Mouse (Mus musculus) embryonic facial prominence, embryonic 13.5 days (tissue): ENCODE results near the gene Map7. TPM values are rescaled to one million over a fixed set of nuclear protein-coding genes. Genes with fewer than 3 reads are reported as not detected.

Experiments
- ATAC-seq: fragments of 200-750 bp; cut with Nextera tagmentation; 2 replicates; pipeline ENCODE4 v1.8.0; 2017; ENCODE audit warnings: low read depth; ENCODE audit not compliant: insufficient number of reproducible peaks, insufficient read depth, low FRiP score, low TSS enrichment
- H3K27ac ChIP-seq: fragments of 300-500 bp; sonication (generic); 2 replicates; pipeline ENCODE4 v1.5.1; 2015; ENCODE audit warnings: moderate library complexity, mild to moderate bottlenecking, inconsistent platforms
- H3K27me3 ChIP-seq: fragments of 300-500 bp; sonication (generic); 2 replicates; pipeline ENCODE4 v1.6.1; 2015; ENCODE audit warnings: mild to moderate bottlenecking, inconsistent platforms
- H3K36me3 ChIP-seq: fragments of 300-500 bp; sonication (generic); 2 replicates; pipeline ENCODE4 v1.6.1; 2015; ENCODE audit warnings: mild to moderate bottlenecking, inconsistent platforms
- H3K4me1 ChIP-seq: fragments of 300-500 bp; sonication (generic); 2 replicates; pipeline ENCODE4 v1.6.1; 2015; ENCODE audit warnings: inconsistent platforms
- H3K4me2 ChIP-seq: fragments of 300-500 bp; sonication (generic); 2 replicates; pipeline ENCODE4 v1.6.1; 2015; ENCODE audit warnings: moderate library complexity, mild to moderate bottlenecking, inconsistent platforms
- H3K4me3 ChIP-seq: fragments of 300-500 bp; sonication (generic); 2 replicates; pipeline ENCODE4 v1.5.1; 2015; ENCODE audit warnings: mild to moderate bottlenecking, inconsistent platforms
- H3K9ac ChIP-seq: fragments of 300-500 bp; sonication (generic); 2 replicates; pipeline ENCODE4 v1.6.1; 2015; ENCODE audit warnings: mild to moderate bottlenecking, inconsistent platforms
- H3K9me3 ChIP-seq: fragments of 300-500 bp; sonication (generic); 2 replicates; pipeline ENCODE4 v1.6.1; 2016; ENCODE audit warnings: inconsistent platforms
- WGBS: fragments of 180-500 bp; shearing (Covaris S2); methylation state at CpG from one replicate; pipeline ENCODE4 v1.1.7; 2015; ENCODE audit warnings: mixed read lengths; 5-methylcytosine and 5-hydroxymethylcytosine counted together
- polyA plus RNA-seq: library from polyadenylated mRNA; unstranded; fragments of >200 nt; fragmentation: Nextera tagmentation; extraction: Ambion mirVana; gene quantifications from 2 replicates; pipeline ENCODE4 v1.2.1, GENCODE M21; 2015

Map7 gene
- polyA plus RNA-seq, 1 experiment from 2014 or later: 12.6 TPM

DNA sequence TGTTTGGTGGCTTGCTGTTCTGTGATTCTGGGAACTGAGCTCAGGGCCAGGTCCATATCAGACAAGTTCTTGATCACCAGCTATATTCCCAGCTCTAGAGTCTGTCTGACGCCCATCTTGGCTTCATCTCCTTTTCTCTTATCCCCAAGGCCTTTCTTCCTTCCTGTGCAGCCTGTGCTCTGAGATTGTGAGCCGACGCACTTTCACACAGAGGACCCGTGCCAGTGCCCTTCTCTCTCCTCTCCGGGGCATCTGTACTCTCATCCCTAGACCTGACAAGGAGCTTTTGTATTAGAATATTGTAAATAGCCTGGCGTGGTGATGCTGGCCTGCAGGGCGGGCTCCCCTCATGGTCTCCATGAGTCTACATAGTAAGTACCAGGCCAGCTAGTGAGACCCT is 7.1 kb downstream of the Map7 start:
- Histone ChIP-seq H3K4me3 (no peak overlapping the region), H3K27ac (no peak overlapping the region), H3K4me2 (no peak overlapping the region), H3K36me3 (no peaks in the 10 kb centered on the region), H3K9ac (no peak overlapping the region), H3K4me1 (no peaks in the 10 kb centered on the region), H3K9me3 (no peaks in the 10 kb centered on the region), H3K27me3 (peaks cover 5% of the 10 kb centered on the region)
- WGBS: 70% methylated on average over 7 of the region's 7 CpGs
- no peak for ATAC-seq

DNA sequence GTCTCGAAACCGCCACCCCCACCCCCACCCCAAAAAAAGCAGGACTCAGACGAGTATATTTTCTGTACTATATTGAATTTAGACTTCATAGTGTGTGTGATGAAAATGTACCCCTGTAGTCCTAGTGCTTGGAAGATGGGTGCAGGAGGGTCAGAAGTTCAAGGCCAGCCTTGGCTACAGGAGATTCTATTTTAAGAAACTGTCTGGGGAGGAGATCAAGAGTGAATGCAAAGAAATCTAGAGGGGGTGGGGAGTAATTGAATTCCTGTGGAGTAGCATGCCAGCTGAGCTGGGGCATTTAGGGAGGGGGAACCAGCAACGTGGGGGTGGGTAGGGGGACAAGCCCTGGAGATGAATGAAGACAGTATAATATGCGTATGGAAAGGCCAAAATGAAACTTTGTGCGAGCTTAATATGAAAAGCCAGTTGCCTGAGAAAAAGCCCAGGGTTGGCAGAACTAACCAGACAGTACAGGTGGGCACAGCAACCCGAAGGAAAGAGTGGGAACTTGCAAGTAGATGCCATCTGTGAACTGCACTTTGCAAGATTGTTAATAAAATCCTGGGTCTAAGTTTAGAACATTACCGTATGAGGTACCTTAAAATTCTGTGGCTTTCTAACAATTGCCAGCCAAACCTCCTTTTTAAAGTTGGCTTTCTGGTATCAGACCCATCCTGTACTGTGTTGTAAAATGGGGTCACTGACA is 8.9 kb downstream of the Map7 start:
- H3K9me3 ChIP-seq: no peaks in the 10 kb centered on the region
- no peak overlapping the region for H3K4me3 ChIP-seq
- no peaks in the 10 kb centered on the region for H3K27me3 ChIP-seq
- no peak overlapping the region for H3K9ac ChIP-seq
- ATAC-seq: no peak
- H3K27ac ChIP-seq: no peak overlapping the region
- 74% methylated on average over 8 of the region's 8 CpGs for WGBS
- no peaks in the 10 kb centered on the region for H3K36me3 ChIP-seq
- H3K4me1 ChIP-seq: no peaks in the 10 kb centered on the region
- H3K4me2 ChIP-seq: no peak overlapping the region

DNA sequence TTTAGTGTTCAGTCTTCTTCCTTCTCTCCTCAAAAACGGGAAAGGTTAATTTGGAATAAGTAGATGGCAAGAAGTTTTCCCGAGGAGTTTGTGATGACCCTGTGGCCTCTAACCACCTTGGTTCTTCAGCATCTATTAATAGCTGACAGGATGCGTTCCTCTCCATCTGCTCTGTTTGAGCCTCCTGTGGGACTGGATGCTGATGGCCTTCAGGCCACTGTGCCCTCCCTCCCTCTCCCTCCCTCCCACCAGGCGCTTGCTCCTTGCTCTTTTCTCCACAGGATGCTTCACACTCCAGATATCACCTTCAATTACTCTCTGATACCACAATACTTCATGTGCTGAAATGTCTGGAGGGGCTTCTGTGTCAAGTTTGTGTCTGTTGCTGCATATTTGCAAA is 10.5 kb downstream of the Map7 start:
- no peak overlapping the region for H3K4me3 ChIP-seq
- no peaks in the 10 kb centered on the region for H3K36me3 ChIP-seq
- no peak overlapping the region for H3K9ac ChIP-seq
- no peaks in the 10 kb centered on the region for H3K4me1 ChIP-seq
- no peaks in the 10 kb centered on the region for H3K9me3 ChIP-seq
- H3K27ac ChIP-seq: no peak overlapping the region
- 56% methylated on average over 4 of the region's 4 CpGs for WGBS
- no peak overlapping the region for H3K4me2 ChIP-seq
- ATAC-seq: no peak
- no peaks in the 10 kb centered on the region for H3K27me3 ChIP-seq

DNA sequence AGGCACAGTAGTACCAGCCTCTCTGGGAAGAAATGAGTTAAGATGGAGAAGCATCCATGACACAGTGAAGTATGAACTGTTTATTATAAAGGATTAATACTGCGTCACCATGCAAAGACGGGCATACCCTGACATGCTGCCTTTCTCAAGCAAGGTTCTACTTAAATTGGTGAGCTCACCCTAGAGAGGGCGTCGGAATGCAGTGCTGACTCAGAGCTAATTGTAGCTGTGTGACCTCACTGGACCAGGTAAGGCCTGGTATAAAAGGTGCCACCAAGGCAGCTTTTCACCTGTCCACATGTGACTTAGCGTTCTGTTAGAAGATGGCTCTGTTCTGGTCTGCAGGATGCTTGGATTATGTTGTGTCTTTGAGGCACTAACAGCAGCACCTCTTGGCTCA is 11.0 kb downstream of the Map7 start:
- Histone ChIP-seq H3K4me2 (no peak overlapping the region), H3K27ac (no peak overlapping the region), H3K9me3 (no peaks in the 10 kb centered on the region), H3K4me3 (no peak overlapping the region), H3K9ac (no peak overlapping the region), H3K4me1 (no peaks in the 10 kb centered on the region), H3K36me3 (no peaks in the 10 kb centered on the region), H3K27me3 (no peaks in the 10 kb centered on the region)
- no peak for ATAC-seq
- WGBS: 85% methylated on average over 5 of the region's 5 CpGs

DNA sequence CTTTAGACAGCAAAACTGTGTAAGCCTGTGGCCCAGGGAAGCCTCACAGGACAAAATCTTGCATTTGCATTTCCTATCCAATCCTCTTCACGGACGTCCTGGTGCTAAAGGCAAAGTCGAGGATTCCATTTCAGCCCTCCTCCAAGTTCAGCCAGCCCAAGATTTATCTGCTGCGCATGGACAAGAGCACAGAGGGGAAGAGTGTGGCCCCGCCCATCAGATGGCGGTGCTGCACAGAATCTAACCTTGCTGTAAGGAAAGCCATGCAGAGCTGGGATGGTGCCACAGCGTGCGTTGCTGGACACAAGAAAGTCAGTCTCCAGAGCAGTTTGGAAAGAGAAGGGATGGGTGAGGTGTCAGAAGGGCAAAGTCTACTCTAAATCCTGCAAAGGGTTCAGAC is 12.6 kb downstream of the Map7 start:
- Histone ChIP-seq H3K4me2 (no peak overlapping the region), H3K4me3 (no peak overlapping the region), H3K4me1 (no peaks in the 10 kb centered on the region), H3K9me3 (no peaks in the 10 kb centered on the region), H3K36me3 (no peaks in the 10 kb centered on the region), H3K27ac (no peak overlapping the region), H3K9ac (no peak overlapping the region), H3K27me3 (no peaks in the 10 kb centered on the region)
- 53% methylated on average over 8 of the region's 8 CpGs for WGBS
- no peak for ATAC-seq

DNA sequence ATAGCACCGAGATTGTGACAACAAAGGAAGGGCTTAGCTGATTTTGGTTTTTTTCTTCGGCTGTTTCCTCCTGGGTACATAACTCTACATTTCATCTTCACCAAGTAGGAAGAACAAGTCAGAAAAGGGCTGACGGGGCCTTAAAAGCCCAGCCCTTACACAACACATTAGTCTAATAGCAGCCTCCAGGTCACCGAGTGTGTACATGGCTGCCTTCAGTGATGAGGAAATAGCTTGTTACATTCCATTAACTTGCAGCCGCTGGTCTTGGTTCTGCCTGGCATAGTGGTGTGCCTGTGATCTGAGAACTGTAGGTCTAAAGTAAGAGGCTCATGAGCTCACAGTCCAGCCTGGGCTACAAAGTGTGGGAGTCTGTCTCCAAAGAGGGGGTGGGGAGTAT is 16.5 kb downstream of the Map7 start:
- Histone ChIP-seq H3K9ac (no peak overlapping the region), H3K27me3 (no peaks in the 10 kb centered on the region), H3K36me3 (no peaks in the 10 kb centered on the region), H3K4me2 (no peak overlapping the region), H3K27ac (no peak overlapping the region), H3K4me1 (no peaks in the 10 kb centered on the region), H3K4me3 (no peak overlapping the region), H3K9me3 (no peaks in the 10 kb centered on the region)
- no peak for ATAC-seq
- WGBS: 76% methylated on average over 5 of the region's 5 CpGs

DNA sequence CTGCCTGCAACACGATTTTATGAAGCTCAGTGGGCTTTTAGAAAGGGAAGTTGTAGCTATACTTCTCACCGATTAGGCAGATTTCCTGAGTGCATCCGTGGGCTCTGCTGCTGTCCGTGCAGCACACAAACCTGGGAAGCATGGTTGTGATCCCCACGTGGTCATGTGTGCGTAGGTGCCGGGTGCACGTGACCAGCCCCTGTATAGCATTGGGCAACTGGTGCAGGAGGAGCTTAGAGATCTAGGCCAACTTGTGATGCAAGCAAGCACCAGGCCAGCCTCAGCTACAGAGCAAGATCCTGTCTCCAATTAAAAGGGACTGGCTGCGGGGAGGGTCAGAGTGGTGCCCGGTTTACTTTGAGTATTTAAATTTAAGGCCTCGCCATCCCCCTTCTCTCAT is 18.5 kb downstream of the Map7 start:
- Histone ChIP-seq H3K4me3 (no peak overlapping the region), H3K9ac (no peak overlapping the region), H3K4me1 (peaks cover 14% of the 10 kb centered on the region), H3K4me2 (no peak overlapping the region), H3K27ac (no peak overlapping the region), H3K9me3 (no peaks in the 10 kb centered on the region), H3K27me3 (no peaks in the 10 kb centered on the region), H3K36me3 (no peaks in the 10 kb centered on the region)
- no peak for ATAC-seq
- WGBS: 69% methylated on average over 11 of the region's 11 CpGs

DNA sequence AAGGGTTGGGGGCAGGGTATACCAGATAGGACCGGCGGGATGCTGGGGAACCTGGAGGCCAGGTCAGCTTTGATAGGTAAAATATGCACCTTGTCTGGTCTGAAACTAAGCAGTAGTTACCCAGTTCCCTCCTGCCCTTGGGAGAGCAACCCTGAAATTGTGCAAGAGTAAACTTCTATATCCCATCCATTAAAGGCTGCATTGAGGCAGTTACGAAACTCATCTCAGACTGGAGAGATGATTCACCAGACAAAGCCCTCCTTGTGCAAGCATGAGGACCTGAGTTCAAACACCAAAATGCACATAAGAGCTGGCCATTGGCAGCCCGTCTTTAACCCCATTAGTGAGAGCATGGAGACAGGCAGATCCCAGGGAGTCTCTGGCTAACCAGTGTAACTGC is 19.2 kb downstream of the Map7 start:
- Histone ChIP-seq H3K27me3 (no peaks in the 10 kb centered on the region), H3K4me2 (no peak overlapping the region), H3K27ac (no peak overlapping the region), H3K4me1 (peaks cover 14% of the 10 kb centered on the region), H3K9ac (no peak overlapping the region), H3K36me3 (no peaks in the 10 kb centered on the region), H3K9me3 (no peaks in the 10 kb centered on the region), H3K4me3 (no peak overlapping the region)
- WGBS: 87% methylated on average over 4 of the region's 4 CpGs
- ATAC-seq: no peak

DNA sequence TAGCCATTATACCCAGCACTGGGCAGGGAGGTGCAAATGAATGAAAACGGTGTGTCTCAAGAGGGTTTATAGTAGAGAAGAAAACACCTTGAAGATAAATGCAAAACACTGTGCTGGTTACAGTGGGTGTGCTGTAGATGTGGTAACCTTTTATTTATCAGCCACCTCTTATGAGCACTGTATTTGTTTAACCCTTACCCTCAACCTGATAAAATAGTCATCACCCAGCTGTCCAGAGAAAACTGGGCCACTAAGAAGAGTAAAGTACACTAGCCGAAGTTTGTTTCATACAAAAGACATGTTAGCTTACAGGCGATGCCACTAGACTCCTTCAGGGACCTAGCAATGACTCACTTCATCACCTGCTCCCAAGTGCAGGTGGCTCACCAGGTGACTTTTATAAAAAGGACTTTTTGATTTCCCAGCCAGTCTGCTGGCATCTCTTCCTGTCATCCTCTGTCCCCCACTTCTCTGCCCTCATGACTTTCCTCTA is 21.0 kb downstream of the Map7 start:
- 84% methylated on average over 3 of the region's 3 CpGs for WGBS
- H3K27me3 ChIP-seq: no peaks in the 10 kb centered on the region
- no peak overlapping the region for H3K9ac ChIP-seq
- H3K4me2 ChIP-seq: peak overlapping the region; percentile 22; the same call in 1 of the 2 replicates
- H3K36me3 ChIP-seq: no peaks in the 10 kb centered on the region
- no peak overlapping the region; the same call in 1 of the 2 replicates for H3K27ac ChIP-seq
- H3K4me3 ChIP-seq: no peak overlapping the region
- no peak for ATAC-seq
- no peaks in the 10 kb centered on the region for H3K9me3 ChIP-seq
- H3K4me1 ChIP-seq: peaks cover 14% of the 10 kb centered on the region

DNA sequence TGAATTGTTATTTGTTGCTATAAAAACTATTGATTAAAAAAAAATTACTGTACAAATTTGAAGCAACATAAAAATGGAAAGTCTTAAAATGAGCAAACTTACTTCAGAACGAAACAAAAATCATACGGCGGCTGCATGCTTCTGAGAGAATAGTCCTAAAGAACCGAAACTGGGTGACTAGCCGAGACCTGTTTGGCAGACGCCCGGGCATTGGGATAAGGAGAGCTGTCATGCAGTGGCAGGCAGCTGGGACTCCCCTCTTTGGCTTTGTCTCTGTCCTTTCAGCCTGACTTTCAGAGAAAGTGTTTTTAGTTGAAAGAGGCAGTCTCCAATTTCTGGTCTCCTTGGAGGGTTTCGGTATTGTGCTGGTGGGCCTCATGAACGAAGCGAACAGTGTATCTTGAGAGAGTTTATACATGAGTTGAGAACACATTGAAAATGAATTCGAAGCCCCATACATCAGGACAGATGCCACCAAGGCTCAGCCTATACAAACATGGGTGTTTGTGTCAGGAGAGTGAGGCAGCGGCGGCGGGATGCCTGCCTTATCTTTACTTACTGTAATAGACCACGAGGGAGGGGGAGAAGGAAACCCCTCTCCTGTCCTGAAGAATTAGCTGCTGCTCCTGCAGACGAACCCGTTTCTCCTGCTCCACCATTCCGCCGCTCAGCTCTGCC is 21.8 kb downstream of the Map7 start:
- Histone ChIP-seq H3K9ac (peak overlapping the region; percentile 41; the same call in 1 of the 2 replicates), H3K9me3 (no peaks in the 10 kb centered on the region), H3K27me3 (no peaks in the 10 kb centered on the region), H3K4me1 (peaks cover 14% of the 10 kb centered on the region), H3K36me3 (no peaks in the 10 kb centered on the region), H3K4me3 (peak overlapping the region; percentile 34), H3K27ac (peak overlapping the region; percentile 66), H3K4me2 (peak overlapping the region; percentile 62)
- no peak; the same call in 1 of the 2 replicates for ATAC-seq
- WGBS: 23% methylated on average over 19 of the region's 19 CpGs

DNA sequence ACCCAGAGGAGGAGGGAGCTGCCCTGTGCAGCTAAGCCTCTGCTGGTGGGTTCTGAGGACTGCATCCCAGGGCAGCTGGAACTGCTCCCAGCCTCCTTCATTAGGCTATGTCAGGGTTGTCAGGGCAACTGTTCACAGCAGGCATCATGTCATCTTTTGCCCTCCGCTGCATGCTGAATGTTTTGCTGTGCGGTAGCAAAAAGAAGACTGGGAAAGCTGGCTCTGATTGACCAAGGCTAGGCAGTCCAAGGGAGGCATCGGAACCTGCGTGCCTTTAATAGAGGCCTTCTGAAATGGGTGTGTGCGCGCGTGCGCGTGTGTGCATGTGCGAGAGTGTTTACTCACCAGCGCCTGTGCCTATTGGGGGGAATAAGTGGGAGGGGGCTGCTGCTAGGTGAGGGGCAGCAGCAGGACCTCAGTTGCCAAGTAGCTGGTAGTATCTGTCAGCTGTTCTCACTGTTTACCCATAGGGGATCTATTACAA is 22.4 kb downstream of the Map7 start:
- peak overlapping the region; percentile 21; the same call in 1 of the 2 replicates for H3K9ac ChIP-seq
- H3K27ac ChIP-seq: peak overlapping the region; percentile 66
- 36% methylated on average over 11 of the region's 11 CpGs for WGBS

DNA sequence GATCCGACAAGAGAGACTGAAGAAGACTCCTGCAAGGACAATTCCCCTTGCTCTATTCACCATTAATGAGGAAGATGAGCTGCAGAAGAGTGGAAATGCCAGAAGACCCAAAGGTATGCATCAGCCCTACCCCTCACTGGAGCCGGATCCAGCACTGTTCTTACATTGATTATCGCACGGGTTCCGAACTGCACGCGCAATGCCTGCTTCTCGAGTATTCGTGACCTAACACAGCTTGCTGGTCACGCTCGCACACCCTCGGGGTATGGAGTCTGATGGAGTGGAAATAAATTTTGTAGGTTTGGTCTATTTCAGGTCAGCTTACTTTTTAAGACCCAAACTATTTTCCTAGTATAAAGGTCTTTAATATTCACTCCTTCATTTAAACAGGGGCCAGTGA is 22.9 kb downstream of the Map7 start:
- peaks cover 19% of the 10 kb centered on the region for H3K4me1 ChIP-seq
- no peak overlapping the region for H3K9ac ChIP-seq
- no peaks in the 10 kb centered on the region for H3K9me3 ChIP-seq
- no peak overlapping the region for H3K27ac ChIP-seq
- no peak overlapping the region for H3K4me3 ChIP-seq
- peak overlapping the region; percentile 62 for H3K4me2 ChIP-seq
- H3K36me3 ChIP-seq: no peaks in the 10 kb centered on the region
- WGBS: 56% methylated on average over 12 of the region's 12 CpGs
- ATAC-seq: no peak
- H3K27me3 ChIP-seq: no peaks in the 10 kb centered on the region

More for the DNA sequence above, 22.4 kb downstream of the Map7 start:
- no peaks in the 10 kb centered on the region for H3K36me3 ChIP-seq
- peak overlapping the region; percentile 62 for H3K4me2 ChIP-seq
- H3K4me3 ChIP-seq: peak overlapping the region; percentile 34
- no peaks in the 10 kb centered on the region for H3K9me3 ChIP-seq
- H3K4me1 ChIP-seq: peaks cover 14% of the 10 kb centered on the region
- peak; percentile 86 for ATAC-seq
- no peaks in the 10 kb centered on the region for H3K27me3 ChIP-seq
